Mouse (Mus musculus) midbrain, embryonic 10.5 days (tissue): ENCODE measurements at regions not wholly inside any gene's neighbourhood (a gene's known extent, or its start where the extent isn't known, plus 50 kb on each side); places are given as distances from the start of the nearest gene placed in this dataset.
"Not testable (repeated sequence)": the region's sequence is repeated elsewhere in the genome, so short reads cannot be mapped to it uniquely, and the experiment has no call there.

Source experiments
- DNase-seq: peaks from one replicate; pipeline ENCODE4 v3.0.0-alpha.2; 2017; ENCODE audit warnings: low spot score
- H3K27ac ChIP-seq: fragments of 300-500 bp; sonication (generic); replicated peaks from 2 replicates; pipeline ENCODE4 v1.5.1; 2016; ENCODE audit warnings: mild to moderate bottlenecking
- H3K27me3 ChIP-seq: fragments of 300-500 bp; sonication (generic); 2 replicates; pipeline ENCODE4 v1.6.1; 2016; ENCODE audit warnings: low read depth, mild to moderate bottlenecking; ENCODE audit not compliant: poor library complexity, severe bottlenecking
- H3K36me3 ChIP-seq: fragments of 300-500 bp; sonication (generic); 2 replicates; pipeline ENCODE4 v1.6.1; 2016; ENCODE audit warnings: mild to moderate bottlenecking, moderate library complexity
- H3K4me1 ChIP-seq: fragments of 300-500 bp; sonication (generic); 2 replicates; pipeline ENCODE4 v1.6.1; 2016
- H3K4me3 ChIP-seq: fragments of 300-500 bp; sonication (generic); 2 replicates; pipeline ENCODE4 v1.5.1; 2016; ENCODE audit warnings: mild to moderate bottlenecking, moderate library complexity
- H3K9me3 ChIP-seq: fragments of 300-500 bp; sonication (generic); replicated peaks from 2 replicates; pipeline ENCODE4 v1.6.1; 2016; ENCODE audit warnings: mild to moderate bottlenecking
- WGBS: fragments of 180-500 bp; shearing (Covaris S2); methylation state at CpG from one replicate; pipeline ENCODE4 v1.1.7; 2016; 5-methylcytosine and 5-hydroxymethylcytosine counted together

- Histone ChIP-seq H3K36me3 (no peaks in the 10 kb centered on the region), H3K4me3 (no peak overlapping the region), H3K4me1 (no peaks in the 10 kb centered on the region), H3K27ac (no peak overlapping the region), H3K9me3 (peaks cover 70% of the 10 kb centered on the region), H3K27me3 (no peaks in the 10 kb centered on the region)
- WGBS, result 71% methylated on average over 5 of the region's 5 CpGs
- DNase-seq, result no peak
Measured at GRCm38 (mm10) chr8:19588715-19589114, 93.8 kb downstream of the Defb7 start.

GRCm38 (mm10) chr8:19601542-19601941 lies 106.6 kb downstream of the Defb7 start:
- peaks cover 86% of the 10 kb centered on the region for H3K9me3 ChIP-seq
- not testable (repeated sequence) for H3K27ac ChIP-seq, DNase-seq, H3K27me3 ChIP-seq, H3K4me3 ChIP-seq, H3K36me3 ChIP-seq, H3K4me1 ChIP-seq
- 82% methylated on average over 4 of the region's 4 CpGs for WGBS

- H3K4me3 ChIP-seq, result no peak overlapping the region
- peaks cover 92% of the 10 kb centered on the region for H3K9me3 ChIP-seq
- WGBS, result 89% methylated on average over 5 of the region's 5 CpGs
Measured at GRCm38 (mm10) chr8:19606586-19606985, 111.7 kb downstream of the Defb7 start.

GRCm38 (mm10) chr8:19627514-19627913 lies 101.9 kb upstream of the 4930467E23Rik start:
- Histone ChIP-seq H3K9me3 (peaks cover 73% of the 10 kb centered on the region), H3K36me3 (no peaks in the 10 kb centered on the region), H3K4me1 (no peaks in the 10 kb centered on the region), H3K27me3 (no peaks in the 10 kb centered on the region), H3K4me3 (no peak overlapping the region), H3K27ac (no peak overlapping the region)
- WGBS, result 88% methylated on average over 8 of the region's 8 CpGs
- no peak for DNase-seq

More at GRCm38 (mm10) chr8:19606586-19606985, 111.7 kb downstream of the Defb7 start:
- Histone ChIP-seq H3K27me3 (no peaks in the 10 kb centered on the region), H3K36me3 (no peaks in the 10 kb centered on the region), H3K27ac (no peak overlapping the region), H3K4me1 (no peaks in the 10 kb centered on the region)
- DNase-seq, result no peak

GRCm38 (mm10) chr8:19648591-19648990 lies 80.8 kb upstream of the 4930467E23Rik start:
- DNase-seq, H3K27ac ChIP-seq, H3K27me3 ChIP-seq, H3K4me3 ChIP-seq, H3K36me3 ChIP-seq, H3K4me1 ChIP-seq: not testable (repeated sequence)
- 96% methylated on average over 1 of the region's 1 CpGs for WGBS
- peaks cover 56% of the 10 kb centered on the region for H3K9me3 ChIP-seq
